ENCODE assay signal across 24 mouse cellular contexts in genomic region chr6:31074394-31074793, GRCm38 (mm10).
DNase-seq lines count a peak whose midpoint lies in the region; ATAC-seq and TF ChIP-seq lines count a peak whose summit lies in the region.
"Had no signal": no experiment of that assay in that cellular context is flagged by ENCODE, and none has a peak within 500 bp of the region (broad histone marks: within the 10 kb centered on the region; RNA-seq: fewer than 3 reads in every experiment).

No protein-coding gene starts in this region.

- no peak overlapping the region for H3K9ac ChIP-seq in limb, embryonic 13.5 days
- H3K9ac ChIP-seq in embryonic facial prominence, embryonic 14.5 days (ENCODE audit: low read depth, low read length) = no peak overlapping the region
- H3K9ac ChIP-seq: embryonic facial prominence, embryonic 13.5 days; hindbrain, embryonic 15.5 days; kidney, embryonic 15.5 days; liver, postnatal 0 days; midbrain, embryonic 13.5 days had no signal

- peak overlapping the region; percentile 18; the same call in 1 of the 2 replicates for H3K27ac ChIP-seq in limb, embryonic 13.5 days
- no peak overlapping the region for H3K27ac ChIP-seq in limb, embryonic 10.5 days
- H3K27ac ChIP-seq in embryonic facial prominence, embryonic 14.5 days (replicated peaks; ENCODE audit: low read depth, low read length) = peak overlapping the region; percentile 78; the same call in 1 of the 2 replicates
- H3K27ac ChIP-seq in embryonic fibroblast, embryonic 13.5 days (ENCODE audit: insufficient read depth, low read length) = peak overlapping the region; percentile 91
- H3K27ac ChIP-seq in small intestine, adult 2 months (ENCODE audit: insufficient read depth, low read depth, low read length) = peak overlapping the region; percentile 80
- H3K27ac ChIP-seq: hindbrain, embryonic 15.5 days; kidney, embryonic 15.5 days; midbrain, embryonic 13.5 days had no signal

- ATAC-seq in limb, embryonic 13.5 days (ENCODE audit: low FRiP score, low read depth) = no peak
- ATAC-seq in embryonic facial prominence, embryonic 14.5 days (ENCODE audit: low read depth) = no peak
- no peak for ATAC-seq in frontal cortex, adult (ENCODE audit: low TSS enrichment)
- ATAC-seq: forebrain, embryonic 16.5 days; liver, postnatal 0 days; midbrain, embryonic 13.5 days had no signal

- no peak for TF ChIP-seq POLR2A in embryonic fibroblast, embryonic 13.5 days (IDR thresholded peaks at IDR 0.05; ENCODE audit: low read depth, low read length)
- TF ChIP-seq POLR2A in small intestine, adult 2 months (IDR thresholded peaks at IDR 0.05; ENCODE audit: low read depth, low read length) = no peak

- no peak for TF ChIP-seq CTCF in embryonic fibroblast, embryonic 13.5 days (IDR thresholded peaks at IDR 0.05; ENCODE audit: borderline replicate concordance, insufficient read depth, low read length)
- no peak for TF ChIP-seq CTCF in small intestine, adult 2 months (IDR thresholded peaks at IDR 0.05; ENCODE audit: extremely low read depth, insufficient read length, insufficient replicate concordance, low read depth, low read length)

- H3K4me3 ChIP-seq in limb, embryonic 13.5 days = no peak overlapping the region
- H3K4me3 ChIP-seq in limb, embryonic 10.5 days = no peak overlapping the region
- H3K4me3 ChIP-seq in embryonic facial prominence, embryonic 14.5 days (ENCODE audit: low read depth, low read length) = no peak overlapping the region
- H3K4me3 ChIP-seq in embryonic fibroblast, embryonic 13.5 days (ENCODE audit: insufficient read depth, low read length) = no peak overlapping the region
- H3K4me3 ChIP-seq in small intestine, adult 2 months (ENCODE audit: low read depth, low read length) = no peak overlapping the region
- H3K4me3 ChIP-seq: embryonic facial prominence, embryonic 13.5 days; hindbrain, embryonic 15.5 days; kidney, embryonic 15.5 days; midbrain, embryonic 13.5 days had no signal

- no peak for DNase-seq in limb, embryonic 10.5 days (ENCODE audit: low spot score)
- peak; percentile 57 for DNase-seq in embryonic facial prominence, embryonic 14.5 days (ENCODE audit: low spot score)
- no peak for DNase-seq in cerebellum, postnatal 36 days
- DNase-seq: adrenal gland, adult 2 months; B cell, adult 2 months; cerebellum, adult 11 months; cerebellum, postnatal 10 days; gastrocnemius, postnatal 36 days; heart, postnatal 4 days; kidney, adult 11 months; liver, postnatal 0 days; thymus, postnatal 25 days had no signal

- WGBS in limb, embryonic 13.5 days = 34% methylated on average over 9 of the region's 9 CpGs
- 58% methylated on average over 9 of the region's 9 CpGs for whole genome bisulfite sequencing in limb, embryonic 10.5 days
- 41% methylated on average over 9 of the region's 9 CpGs for WGBS in embryonic facial prominence, embryonic 14.5 days
- 34% methylated on average over 9 of the region's 9 CpGs for WGBS in small intestine, adult 2 months

- no peak overlapping the region for H3K4me2 ChIP-seq in limb, embryonic 13.5 days (replicated peaks)
- no peak overlapping the region for H3K4me2 ChIP-seq in embryonic facial prominence, embryonic 14.5 days (ENCODE audit: low read depth, low read length)
- H3K4me2 ChIP-seq: hindbrain, embryonic 15.5 days; kidney, embryonic 15.5 days; liver, embryonic 11.5 days; midbrain, embryonic 13.5 days had no signal

- no peaks in the 10 kb centered on the region for H3K9me3 ChIP-seq in limb, embryonic 13.5 days
- H3K9me3 ChIP-seq in limb, embryonic 10.5 days (replicated peaks) = no peaks in the 10 kb centered on the region
- no peaks in the 10 kb centered on the region for H3K9me3 ChIP-seq in embryonic facial prominence, embryonic 14.5 days (ENCODE audit: control insufficient read depth, low read length)
- H3K9me3 ChIP-seq: embryonic facial prominence, embryonic 13.5 days; G1E; hindbrain, embryonic 15.5 days; kidney, embryonic 15.5 days; midbrain, embryonic 13.5 days had no signal

- peaks cover 4% of the 10 kb centered on the region; the same call in 1 of the 2 replicates for H3K27me3 ChIP-seq in limb, embryonic 13.5 days
- no peaks in the 10 kb centered on the region for H3K27me3 ChIP-seq in limb, embryonic 10.5 days (ENCODE audit: low read depth, poor library complexity, severe bottlenecking)
- no peaks in the 10 kb centered on the region for H3K27me3 ChIP-seq in embryonic facial prominence, embryonic 14.5 days (replicated peaks; ENCODE audit: control insufficient read depth, insufficient read depth, low read length)
- no peaks in the 10 kb centered on the region for H3K27me3 ChIP-seq in small intestine, adult 2 months (ENCODE audit: control insufficient read depth, insufficient read depth, low read length)
- H3K27me3 ChIP-seq: CH12.LX; embryonic facial prominence, embryonic 13.5 days; hindbrain, embryonic 15.5 days; kidney, embryonic 15.5 days; midbrain, embryonic 13.5 days had no signal

- peaks cover 72% of the 10 kb centered on the region for H3K4me1 ChIP-seq in limb, embryonic 13.5 days
- H3K4me1 ChIP-seq in limb, embryonic 10.5 days = peaks cover 44% of the 10 kb centered on the region
- peaks cover 32% of the 10 kb centered on the region for H3K4me1 ChIP-seq in embryonic facial prominence, embryonic 14.5 days (ENCODE audit: control insufficient read depth, insufficient read depth, low read length)
- peaks cover 56% of the 10 kb centered on the region for H3K4me1 ChIP-seq in embryonic fibroblast, embryonic 13.5 days (ENCODE audit: control insufficient read depth, insufficient read depth, low read length)
- peaks cover 46% of the 10 kb centered on the region for H3K4me1 ChIP-seq in small intestine, adult 2 months (ENCODE audit: control insufficient read depth, insufficient read depth, insufficient read length, low read length)

- no peaks in the 10 kb centered on the region for H3K36me3 ChIP-seq in limb, embryonic 13.5 days
- no peaks in the 10 kb centered on the region for H3K36me3 ChIP-seq in limb, embryonic 10.5 days
- no peaks in the 10 kb centered on the region for H3K36me3 ChIP-seq in embryonic facial prominence, embryonic 14.5 days (ENCODE audit: control insufficient read depth, insufficient read depth, low read length)
- H3K36me3 ChIP-seq in small intestine, adult 2 months (ENCODE audit: control insufficient read depth, insufficient read depth, low read length) = peaks cover 15% of the 10 kb centered on the region
- H3K36me3 ChIP-seq: embryonic facial prominence, embryonic 13.5 days; hindbrain, embryonic 15.5 days; kidney, embryonic 15.5 days; midbrain, embryonic 13.5 days had no signal
